Mouse (Mus musculus) liver, adult 2 months (tissue): ENCODE data around the gene Arglu1. TPM values are rescaled to one million over a fixed set of nuclear protein-coding genes. Genes with fewer than 3 reads are reported as not detected.

Source experiments
- DNase-seq: peaks from one replicate; pipeline ENCODE4 v3.0.0-alpha.2; 2011; ENCODE audit warnings: low read depth, low spot score; ENCODE audit errors: extremely low read depth
- H3K27ac ChIP-seq: fragments of 200-500 bp; replicated peaks from 2 replicates; pipeline ENCODE4 v1.5.1; 2012; ENCODE audit warnings: low read depth, mild to moderate bottlenecking, control low read depth, inconsistent platforms, low read length; ENCODE audit not compliant: insufficient read depth
- H3K27me3 ChIP-seq: fragments of 200-500 bp; 2 replicates; pipeline ENCODE4 v1.6.1; 2012; ENCODE audit warnings: mild to moderate bottlenecking, moderate library complexity, low read length, inconsistent platforms; ENCODE audit not compliant: control insufficient read depth, insufficient read depth
- H3K36me3 ChIP-seq: fragments of 200-500 bp; 2 replicates; pipeline ENCODE4 v1.6.1; 2012; ENCODE audit warnings: low read length, inconsistent platforms; ENCODE audit not compliant: control insufficient read depth, insufficient read depth
- H3K4me1 ChIP-seq: fragments of 200-500 bp; 2 replicates; pipeline ENCODE4 v1.6.1; 2011; ENCODE audit warnings: low read length; ENCODE audit not compliant: control insufficient read depth, insufficient read depth
- H3K4me3 ChIP-seq: fragments of 200-500 bp; 2 replicates; pipeline ENCODE4 v1.5.1; 2011; ENCODE audit warnings: low read depth, mild to moderate bottlenecking, control low read depth, low read length, moderate library complexity; ENCODE audit not compliant: insufficient read depth
- H3K79me2 ChIP-seq: fragments of 200-500 bp; 2 replicates; pipeline ENCODE4 v1.6.1; 2012; ENCODE audit warnings: inconsistent platforms, mild to moderate bottlenecking, low read length, moderate library complexity; ENCODE audit not compliant: control insufficient read depth, insufficient read depth
- H3K9ac ChIP-seq: fragments of 200-500 bp; 2 replicates; pipeline ENCODE4 v1.6.1; 2012; ENCODE audit warnings: low read depth, mild to moderate bottlenecking, control low read depth, inconsistent platforms, low read length
- CTCF ChIP-seq: fragments of 200-500 bp; IDR thresholded peaks from 2 replicates; pipeline ENCODE4 v1.5.1; 2011; ENCODE audit warnings: low read depth, low read length, control low read depth
- POLR2A ChIP-seq: fragments of 200-500 bp; IDR thresholded peaks from 2 replicates; pipeline ENCODE4 v1.6.1; 2011; ENCODE audit warnings: low read length, control low read depth; ENCODE audit not compliant: insufficient read depth; ENCODE audit errors: extremely low read depth
- WGBS: fragments of 180-500 bp; shearing (Covaris S2); methylation state at CpG from one replicate; pipeline ENCODE4 v1.1.7; 2018; 5-methylcytosine and 5-hydroxymethylcytosine counted together
- polyA plus RNA-seq: library from polyadenylated mRNA; depleted of rRNA; stranded (reverse); fragments of >200 nt; gene quantifications from 2 replicates; pipeline ENCODE4 v1.2.3, GENCODE M21; 2012
- total RNA-seq: library from RNA; depleted of rRNA; stranded (reverse); fragments of >200 nt; gene quantifications from 2 replicates; pipeline ENCODE4 v1.2.3, GENCODE M21; 2014

Arglu1 gene
- total and polyA plus RNA-seq, 2 experiments = 11.5 to 19.2 TPM

GRCm38 (mm10) chr8:8685517-8685916 lies 4.8 kb downstream of the Arglu1 start:
- Histone ChIP-seq H3K9ac (no peak overlapping the region), H3K27ac (no peak overlapping the region), H3K36me3 (peaks cover 25% of the 10 kb centered on the region), H3K4me3 (no peak overlapping the region), H3K79me2 (peaks cover 34% of the 10 kb centered on the region; the same call in 1 of the 2 replicates), H3K27me3 (no peaks in the 10 kb centered on the region), H3K4me1 (peaks cover 11% of the 10 kb centered on the region)
- no peak for DNase-seq
- TF ChIP-seq CTCF (no peak), POLR2A (no peak)
- WGBS = 67% methylated on average over 2 of the region's 2 CpGs

GRCm38 (mm10) chr8:8682697-8683096 lies 7.6 kb downstream of the Arglu1 start:
- Histone ChIP-seq H3K79me2 (peaks cover 22% of the 10 kb centered on the region; the same call in 1 of the 2 replicates), H3K36me3 (peaks cover 45% of the 10 kb centered on the region), H3K27ac (no peak overlapping the region), H3K4me3 (no peak overlapping the region), H3K4me1 (peaks cover 3% of the 10 kb centered on the region; the same call in 1 of the 2 replicates), H3K27me3 (no peaks in the 10 kb centered on the region), H3K9ac (no peak overlapping the region)
- WGBS = 87% methylated on average over 3 of the region's 3 CpGs
- DNase-seq = no peak
- TF ChIP-seq POLR2A = no peak
- no peak for TF ChIP-seq CTCF

- H3K4me1 ChIP-seq = peaks cover 2% of the 10 kb centered on the region; the same call in 1 of the 2 replicates
- 92% methylated on average over 3 of the region's 3 CpGs for WGBS
- H3K9ac ChIP-seq = no peak overlapping the region
- peaks cover 20% of the 10 kb centered on the region; the same call in 1 of the 2 replicates for H3K79me2 ChIP-seq
- H3K27me3 ChIP-seq = no peaks in the 10 kb centered on the region
- H3K27ac ChIP-seq = no peak overlapping the region
- peaks cover 54% of the 10 kb centered on the region for H3K36me3 ChIP-seq
- DNase-seq = no peak
- TF ChIP-seq CTCF (no peak; the same call in 1 of the 2 replicates), POLR2A (no peak)
- H3K4me3 ChIP-seq = no peak overlapping the region
Measured at GRCm38 (mm10) chr8:8678236-8678635, 12.1 kb downstream of the Arglu1 start.

- Histone ChIP-seq H3K4me3 (no peak overlapping the region), H3K36me3 (peaks cover 47% of the 10 kb centered on the region), H3K27ac (no peak overlapping the region), H3K4me1 (peaks cover 3% of the 10 kb centered on the region), H3K9ac (no peak overlapping the region), H3K79me2 (peaks cover 16% of the 10 kb centered on the region; the same call in 1 of the 2 replicates), H3K27me3 (no peaks in the 10 kb centered on the region)
- DNase-seq = no peak
- 79% methylated on average over 5 of the region's 5 CpGs for WGBS
- no peak for TF ChIP-seq POLR2A
Measured at GRCm38 (mm10) chr8:8674864-8675263, 15.5 kb downstream of the Arglu1 start.

GRCm38 (mm10) chr8:8661759-8662138 lies 28.6 kb downstream of the Arglu1 start:
- H3K27ac ChIP-seq = peak overlapping the region; percentile 36
- TF ChIP-seq POLR2A = no peak
- peak; percentile 88 for TF ChIP-seq CTCF
- peak; percentile 79 for DNase-seq

GRCm38 (mm10) chr8:8661103-8661758 lies 29.1 kb downstream of the Arglu1 start, which contains the start of gene Efnb2:
Gene Efnb2, minus strand, starts transcription at chr8:8661242.
- Histone ChIP-seq H3K9ac (peak within 1 kb of the TSS; percentile 58), H3K4me1 (peaks cover 3% of the 10 kb centered on the region; the same call in 1 of the 2 replicates), H3K4me3 (peak within 1 kb of the TSS; percentile 66), H3K27me3 (peaks cover 8% of the 10 kb centered on the region; the same call in 1 of the 2 replicates), H3K36me3 (peaks cover 5% of the 10 kb centered on the region), H3K27ac (peak within 1 kb of the TSS; percentile 36), H3K79me2 (no peaks in the 10 kb centered on the region; the same call in 1 of the 2 replicates)
- TF ChIP-seq CTCF (no peak), POLR2A (peak; percentile 81; the same call in 1 of the 2 replicates)
- under 1% methylated on average over 70 of the region's 70 CpGs for WGBS
- DNase-seq = peak; percentile 76

More at GRCm38 (mm10) chr8:8661759-8662138, 28.6 kb downstream of the Arglu1 start:
- peaks cover 8% of the 10 kb centered on the region; the same call in 1 of the 2 replicates for H3K27me3 ChIP-seq
- H3K9ac ChIP-seq = peak overlapping the region; percentile 50
- H3K36me3 ChIP-seq = peaks cover 8% of the 10 kb centered on the region
- H3K79me2 ChIP-seq = no peaks in the 10 kb centered on the region; the same call in 1 of the 2 replicates
- H3K4me1 ChIP-seq = peaks cover 3% of the 10 kb centered on the region; the same call in 1 of the 2 replicates
- peak overlapping the region; percentile 66 for H3K4me3 ChIP-seq
- under 1% methylated on average over 23 of the region's 23 CpGs for WGBS
